Mouse (Mus musculus) lung, postnatal 0 days (tissue): ENCODE measurements around the gene Prss41. TPM values are rescaled to one million over a fixed set of nuclear protein-coding genes. Genes with fewer than 3 reads are reported as not detected.

Experiments
- ATAC-seq: fragments of 200-750 bp; cut with Nextera tagmentation; 2 replicates; pipeline ENCODE4 v1.8.0; 2017; ENCODE audit warnings: moderate library complexity
- DNase-seq: peaks from one replicate; pipeline ENCODE4 v3.0.0-alpha.2; 2016; ENCODE audit warnings: low spot score
- H3K27ac ChIP-seq: fragments of 300-500 bp; sonication (generic); 2 replicates; pipeline ENCODE4 v1.5.1; 2014; ENCODE audit warnings: antibody characterized with exemption, mild to moderate bottlenecking, low read length, mixed read lengths
- H3K27me3 ChIP-seq: fragments of 300-500 bp; sonication (generic); replicated peaks from 2 replicates; pipeline ENCODE4 v1.6.1; 2014; ENCODE audit warnings: low read length, mixed read lengths; ENCODE audit not compliant: insufficient read depth
- H3K36me3 ChIP-seq: fragments of 300-500 bp; sonication (generic); 2 replicates; pipeline ENCODE4 v1.6.1; 2014; ENCODE audit warnings: low read length, mixed read lengths; ENCODE audit not compliant: insufficient read depth
- H3K4me1 ChIP-seq: fragments of 300-500 bp; sonication (generic); 2 replicates; pipeline ENCODE4 v1.6.1; 2014; ENCODE audit warnings: antibody characterized with exemption, low read depth, low read length, mixed read lengths; ENCODE audit not compliant: insufficient read depth
- H3K4me2 ChIP-seq: fragments of 300-500 bp; sonication (generic); replicated peaks from 2 replicates; pipeline ENCODE4 v1.6.1; 2014; ENCODE audit warnings: low read depth, mild to moderate bottlenecking, low read length, moderate library complexity, mixed read lengths
- H3K4me3 ChIP-seq: fragments of 300-500 bp; sonication (generic); 2 replicates; pipeline ENCODE4 v1.5.1; 2014; ENCODE audit warnings: low read depth, low read length
- H3K9ac ChIP-seq: fragments of 300-500 bp; sonication (generic); replicated peaks from 2 replicates; pipeline ENCODE4 v1.6.1; 2014; ENCODE audit warnings: low read depth, mild to moderate bottlenecking
- H3K9me3 ChIP-seq: fragments of 300-500 bp; sonication (generic); 2 replicates; pipeline ENCODE4 v1.6.1; 2016; ENCODE audit warnings: low read length, mixed read lengths
- CTCF ChIP-seq: IDR thresholded peaks from 2 replicates; pipeline ENCODE4 v1.5.1; 2016; ENCODE audit warnings: antibody characterized with exemption, mild to moderate bottlenecking
- EP300 ChIP-seq: IDR thresholded peaks from 2 replicates; pipeline ENCODE4 v1.6.1; 2016; ENCODE audit warnings: antibody characterized with exemption, mild to moderate bottlenecking, control low read depth
- WGBS: fragments of 180-500 bp; shearing (Covaris S2); extraction: QIAGEN DNeasy Blood & Tissue Kit; methylation state at CpG from one replicate; pipeline ENCODE4 v1.1.7; 2014; 5-methylcytosine and 5-hydroxymethylcytosine counted together
- polyA plus RNA-seq: library from polyadenylated mRNA; unstranded; fragments of >200 nt; fragmentation: Nextera tagmentation; extraction: Ambion mirVana; gene quantifications from 2 replicates; pipeline ENCODE4 v1.2.1, GENCODE M21; 2015

Gene Prss41
- polyA plus RNA-seq, 1 experiment from 2014 or later: 0.63 TPM

- TF ChIP-seq CTCF: no peak
- TF ChIP-seq EP300: no peak
- DNase-seq (peak; percentile 43), ATAC-seq (no peak)
- peaks cover 12% of the 10 kb centered on the region; the same call in 1 of the 2 replicates for H3K36me3 ChIP-seq
- no peaks in the 10 kb centered on the region for H3K27me3 ChIP-seq
- H3K9me3 ChIP-seq: no peaks in the 10 kb centered on the region
- peak overlapping the region; percentile 97 for H3K27ac ChIP-seq
- peak overlapping the region; percentile 82 for H3K4me3 ChIP-seq
- H3K4me1 ChIP-seq: peaks cover 3% of the 10 kb centered on the region; the same call in 1 of the 2 replicates
- H3K9ac ChIP-seq: peak overlapping the region; percentile 91
- whole genome bisulfite sequencing: 1% methylated on average over 8 of the region's 8 CpGs
- H3K4me2 ChIP-seq: peak overlapping the region; percentile 75
Measured at GRCm38 (mm10) chr17:23804426-23805085, 39.4 kb downstream of the Prss41 start.

DNA sequence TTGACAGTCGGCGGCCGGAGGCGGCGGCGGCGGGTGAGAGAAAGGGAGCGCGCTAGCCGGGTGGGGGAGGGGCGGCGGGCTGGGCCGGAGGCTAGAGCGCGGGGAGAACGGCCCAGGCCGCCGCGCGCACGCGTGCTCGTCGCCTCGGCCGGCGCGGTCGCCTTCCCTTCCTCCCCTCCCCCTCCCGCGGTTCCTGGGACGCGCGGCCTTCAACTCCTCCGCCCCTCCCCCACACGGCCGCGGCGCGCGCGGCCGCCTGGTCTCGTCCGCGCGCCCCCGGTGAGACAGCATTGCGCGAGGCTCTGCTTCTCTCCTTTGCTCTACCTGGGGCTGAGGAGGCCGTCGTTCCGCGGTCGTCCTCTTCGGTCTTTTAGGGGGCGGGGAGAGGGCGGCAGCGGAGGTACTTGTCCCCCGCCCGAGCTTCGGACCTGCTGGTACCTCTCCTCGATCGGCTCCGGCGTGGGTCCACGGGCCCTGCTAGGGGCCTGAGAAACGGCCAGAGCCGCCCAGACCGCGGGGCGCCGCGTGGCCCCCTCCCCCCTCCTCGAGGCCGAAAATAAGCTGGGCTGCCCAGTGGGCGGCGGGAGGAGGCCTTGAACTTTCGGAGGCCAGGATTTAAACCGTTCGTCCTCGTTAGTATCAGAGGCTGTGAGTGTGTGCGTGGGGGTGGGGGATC lies 40.5 kb downstream of the Prss41 start:
- Histone ChIP-seq H3K9me3 (no peaks in the 10 kb centered on the region), H3K27ac (peak overlapping the region; percentile 97), H3K27me3 (no peaks in the 10 kb centered on the region), H3K9ac (peak overlapping the region; percentile 91), H3K36me3 (peaks cover 3% of the 10 kb centered on the region; the same call in 1 of the 2 replicates), H3K4me1 (peaks cover 3% of the 10 kb centered on the region; the same call in 1 of the 2 replicates), H3K4me2 (peak overlapping the region; percentile 75), H3K4me3 (peak overlapping the region; percentile 82)
- DNase-seq (peak; percentile 91), ATAC-seq (peak; percentile 65)
- WGBS: under 1% methylated on average over 34 of the region's 83 CpGs
- no peak for TF ChIP-seq CTCF
- no peak for TF ChIP-seq EP300

DNA sequence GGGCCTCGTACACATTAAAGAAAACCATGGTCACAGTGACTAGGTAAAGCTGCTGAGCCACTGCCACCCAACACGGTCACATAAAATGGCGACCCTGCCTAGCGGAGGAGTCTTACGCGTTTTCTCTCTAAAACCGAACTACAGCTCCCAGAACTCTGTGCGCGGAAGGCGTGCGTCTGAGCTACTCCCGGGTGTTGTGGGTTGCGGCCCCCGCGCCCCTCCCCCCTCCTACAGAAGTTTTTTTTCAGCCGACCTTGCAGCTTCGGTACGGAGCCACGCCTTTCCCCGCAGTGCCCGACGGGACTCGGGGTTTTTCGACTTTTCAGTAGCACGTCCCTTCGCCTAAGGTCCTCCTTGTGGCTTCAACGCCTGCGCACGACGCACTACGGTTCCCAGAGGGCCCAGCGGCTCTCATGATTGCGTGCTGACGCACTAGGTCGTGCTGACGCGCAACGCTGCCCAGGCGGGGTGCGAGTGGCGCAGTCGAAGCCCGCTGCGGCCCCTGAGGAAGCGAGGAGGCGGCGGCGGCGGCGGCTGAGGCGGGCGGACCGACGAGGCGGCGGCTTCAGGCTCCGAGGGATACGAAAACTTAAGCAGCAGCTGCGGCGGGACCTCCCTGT lies 41.1 kb downstream of the Prss41 start:
- H3K9ac ChIP-seq: peak overlapping the region; percentile 91
- ATAC-seq (peak; percentile 98), DNase-seq (peak; percentile 100)
- WGBS: under 1% methylated on average over 59 of the region's 60 CpGs
- peak overlapping the region; percentile 97 for H3K27ac ChIP-seq
- H3K36me3 ChIP-seq: no peaks in the 10 kb centered on the region
- H3K27me3 ChIP-seq: no peaks in the 10 kb centered on the region
- TF ChIP-seq EP300 (no peak), CTCF (peak; percentile 27; the same call in 1 of the 2 replicates)
- peak overlapping the region; percentile 82 for H3K4me3 ChIP-seq
- peaks cover 3% of the 10 kb centered on the region; the same call in 1 of the 2 replicates for H3K4me1 ChIP-seq
- H3K9me3 ChIP-seq: no peaks in the 10 kb centered on the region
- H3K4me2 ChIP-seq: peak overlapping the region; percentile 75

GRCm38 (mm10) chr17:23801627-23802026 lies 42.3 kb downstream of the Prss41 start:
- H3K4me2 ChIP-seq: no peak overlapping the region
- DNase-seq: no peak

DNA sequence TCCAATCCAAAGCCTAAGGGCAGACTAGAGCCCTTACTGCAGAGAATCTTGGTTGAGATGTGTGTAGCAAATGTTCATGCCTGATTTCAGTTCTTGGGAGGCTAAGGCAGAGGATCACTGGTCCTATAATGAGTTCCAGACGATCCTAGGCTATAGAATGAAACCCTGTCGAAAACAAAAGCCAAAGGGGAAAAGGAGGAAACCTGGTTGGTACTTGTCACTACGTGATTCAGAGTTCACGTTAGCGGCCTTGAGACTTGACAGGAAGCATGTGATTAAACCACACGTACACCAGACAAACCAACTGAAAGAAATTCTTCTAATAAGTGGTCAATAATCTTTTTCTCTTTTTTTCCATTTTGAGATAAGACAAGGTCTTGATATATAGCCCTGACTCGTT lies 46.7 kb downstream of the Prss41 start:
- Histone ChIP-seq H3K9ac (no peak overlapping the region), H3K4me3 (no peak overlapping the region), H3K4me1 (no peaks in the 10 kb centered on the region), H3K27ac (no peak overlapping the region), H3K9me3 (no peaks in the 10 kb centered on the region), H3K4me2 (no peak overlapping the region), H3K36me3 (no peaks in the 10 kb centered on the region), H3K27me3 (no peaks in the 10 kb centered on the region)
- ATAC-seq: no peak
- 69% methylated on average over 7 of the region's 7 CpGs for WGBS
- TF ChIP-seq EP300 (no peak), CTCF (no peak)
- DNase-seq: no peak

More at GRCm38 (mm10) chr17:23801627-23802026, 42.3 kb downstream of the Prss41 start:
- TF ChIP-seq EP300 (no peak), CTCF (no peak)
- H3K4me1 ChIP-seq: peaks cover 3% of the 10 kb centered on the region; the same call in 1 of the 2 replicates
- H3K9ac ChIP-seq: no peak overlapping the region
- H3K27ac ChIP-seq: no peak overlapping the region
- H3K9me3 ChIP-seq: no peaks in the 10 kb centered on the region
- H3K27me3 ChIP-seq: no peaks in the 10 kb centered on the region
- no peak overlapping the region for H3K4me3 ChIP-seq
- H3K36me3 ChIP-seq: no peaks in the 10 kb centered on the region
- 93% methylated on average over 10 of the region's 10 CpGs for WGBS
- ATAC-seq: no peak

GRCm38 (mm10) chr17:23795323-23795722 lies 48.6 kb downstream of the Prss41 start:
- DNase-seq (no peak), ATAC-seq (no peak)
- TF ChIP-seq CTCF (no peak), EP300 (no peak)
- H3K4me1 ChIP-seq: peaks cover 5% of the 10 kb centered on the region; the same call in 1 of the 2 replicates
- no peak overlapping the region for H3K27ac ChIP-seq
- WGBS: 92% methylated on average over 8 of the region's 8 CpGs
- H3K36me3 ChIP-seq: no peaks in the 10 kb centered on the region
- no peak overlapping the region for H3K9ac ChIP-seq
- H3K4me2 ChIP-seq: no peak overlapping the region
- H3K4me3 ChIP-seq: no peak overlapping the region
- no peaks in the 10 kb centered on the region for H3K9me3 ChIP-seq
- no peaks in the 10 kb centered on the region for H3K27me3 ChIP-seq
